In genomic region chr7:110801028-110801427, GRCm38 (mm10) we compare ENCODE assay signal across 8 mouse cellular contexts. TPM values are rescaled to one million over a fixed set of nuclear protein-coding genes. Genes with fewer than 3 reads are reported as not detected.
DNase-seq lines count a peak whose midpoint lies in the region; ATAC-seq and TF ChIP-seq lines count a peak whose summit lies in the region.

No protein-coding gene starts in this region.

- H3K79me2 ChIP-seq in CH12.LX (replicated peaks; ENCODE audit: control insufficient read depth, extremely low read depth, insufficient read depth, poor library complexity, severe bottlenecking) = no peaks in the 10 kb centered on the region

- no peak overlapping the region for H3K4me3 ChIP-seq in CH12.LX (replicated peaks in 1 of 3; ENCODE audit: low read depth in 2 of 3, low read length in 2 of 3, poor library complexity in 1 of 3)
- no peak overlapping the region for H3K4me3 ChIP-seq in bone marrow, adult 2 months (replicated peaks; ENCODE audit: control insufficient read depth, low read depth, low read length)
- no peak overlapping the region for H3K4me3 ChIP-seq in lung, embryonic 16.5 days (ENCODE audit: low read length)

- no peak overlapping the region for H3K9ac ChIP-seq in CH12.LX (ENCODE audit: insufficient read depth, low read depth)
- H3K9ac ChIP-seq in lung, embryonic 16.5 days (ENCODE audit: low read length) = no peak overlapping the region

- H3K4me2 ChIP-seq in CH12.LX (ENCODE audit: insufficient read depth, low read depth, poor library complexity, severe bottlenecking) = no peak overlapping the region
- no peak overlapping the region for H3K4me2 ChIP-seq in lung, embryonic 16.5 days (ENCODE audit: low read depth, low read length)

- TF ChIP-seq POLR2A in CH12.LX (IDR thresholded peaks at IDR 0.05; ENCODE audit: low read depth, low read length) = no peak
- TF ChIP-seq POLR2A in bone marrow, adult 2 months (IDR thresholded peaks at IDR 0.05; ENCODE audit: borderline replicate concordance, control insufficient read depth, low read depth, low read length) = no peak

- no peaks in the 10 kb centered on the region for H3K9me3 ChIP-seq in CH12.LX (replicated peaks; ENCODE audit: low read length)
- H3K9me3 ChIP-seq in lung, embryonic 16.5 days (ENCODE audit: control insufficient read depth, low read length) = no peaks in the 10 kb centered on the region

- TF ChIP-seq EP300 in CH12.LX (IDR thresholded peaks at IDR 0.05; ENCODE audit: low read length) = no peak

- ATAC-seq in erythroblast, adult 5-6 weeks (replicated peaks; ENCODE audit: low FRiP score, poor library complexity, severe bottlenecking) = peak; percentile 73
- ATAC-seq in lung, embryonic 16.5 days (ENCODE audit: low read depth) = peak; percentile 51; the same call in 1 of the 2 replicates

- peak; percentile 97 for TF ChIP-seq CTCF in CH12.LX (conservative IDR thresholded peaks at IDR 0.05 in 1 of 2, IDR thresholded peaks at IDR 0.05 in 1 of 2; ENCODE audit: low read depth in 2 of 2, low read length in 2 of 2)
- peak; percentile 92 for TF ChIP-seq CTCF in bone marrow, adult 2 months (IDR thresholded peaks at IDR 0.05; ENCODE audit: control insufficient read depth, insufficient read depth, low read length)

- peaks cover 18 to 25% of the 10 kb centered on the region in 2 experiments for H3K4me1 ChIP-seq in CH12.LX (ENCODE audit: control insufficient read depth in 1 of 2, insufficient read depth in 2 of 2)
- H3K4me1 ChIP-seq in bone marrow, adult 2 months (ENCODE audit: control insufficient read depth, insufficient read depth, low read length) = peaks cover 8% of the 10 kb centered on the region
- H3K4me1 ChIP-seq in lung, embryonic 16.5 days (replicated peaks; ENCODE audit: control insufficient read depth, insufficient read depth, low read length) = no peaks in the 10 kb centered on the region

- dilution Hi-C loops in CH12.LX (cut with MboI; ENCODE audit: extremely low pct_ligation_motif_present, extremely low pct_unique_long_range_greater_than_20kb, low sequenced_read_pairs) = no loop called here

- intact Hi-C loops in heart, postnatal 10 days (cut with DNase I) = loop anchor here (1.0 to 5.0 kb wide), 4 partner anchors 74 to 514 kb away; no protein-coding TSS in a partner anchor

- peak; percentile 92 for TF ChIP-seq RAD21 in CH12.LX (IDR thresholded peaks at IDR 0.05; ENCODE audit: low read depth, low read length)

- H3K36me3 ChIP-seq in CH12.LX (replicated peaks in 1 of 2; ENCODE audit: control insufficient read depth in 1 of 2, insufficient read depth in 1 of 2, low read length in 1 of 2) = peaks cover 0 to 2% of the 10 kb centered on the region in 2 experiments
- no peaks in the 10 kb centered on the region for H3K36me3 ChIP-seq in lung, embryonic 16.5 days (ENCODE audit: control insufficient read depth, insufficient read depth, low read length)

- 4% methylated on average over 4 of the region's 4 CpGs for WGBS in bone marrow, adult 2 months
- 2% methylated on average over 4 of the region's 4 CpGs for whole genome bisulfite sequencing in lung, embryonic 16.5 days

- H3K27me3 ChIP-seq in CH12.LX (replicated peaks) = peaks cover 1% of the 10 kb centered on the region
- H3K27me3 ChIP-seq in lung, embryonic 16.5 days (ENCODE audit: control insufficient read depth, insufficient read depth, low read depth, low read length) = no peaks in the 10 kb centered on the region

- DNase-seq in CH12.LX (ENCODE audit: extremely low read depth) = peak; percentile 84
- DNase-seq in heart, postnatal 10 days = peak; percentile 85 to 90
- DNase-seq in layer of hippocampus, adult 9-10 months (ENCODE audit: low spot score) = peak; percentile 93
- DNase-seq in ovary, postnatal 14 days (ENCODE audit: low spot score) = peak; percentile 81
- DNase-seq in thymus, postnatal 0 days (ENCODE audit: low spot score) = peak; percentile 77

- H3K27ac ChIP-seq in CH12.LX (ENCODE audit: insufficient read depth, low read depth) = no peak overlapping the region
- no peak overlapping the region for H3K27ac ChIP-seq in bone marrow, adult 2 months (ENCODE audit: control insufficient read depth, insufficient read depth, low read depth, low read length, poor library complexity)
- no peak overlapping the region for H3K27ac ChIP-seq in lung, embryonic 16.5 days (ENCODE audit: low read length)

- in situ Hi-C loops in CH12.LX (cut with MboI; ENCODE audit: low pct_ligation_motif_present, low pct_unique_long_range_greater_than_20kb, low sequenced_read_pairs) = loop anchor here (10.0 kb wide), 1 partner anchor 214 kb away; no protein-coding TSS in a partner anchor

TF ChIP-seq in CH12.LX, 34 proteins besides CTCF, POLR2A, EP300 and RAD21:
- TF ChIP-seq IRF4 (IDR thresholded peaks at IDR 0.05; ENCODE audit: low read depth, low read length) (no peak), SMC3 (IDR thresholded peaks at IDR 0.05; ENCODE audit: low read depth, low read length) (peak; percentile 97), ZC3H11A (IDR thresholded peaks at IDR 0.05; ENCODE audit: low read depth, low read length) (peak; percentile 70)

RNA-seq across cellular contexts. Expression of gene Ampd3, which starts 33.0 kb away (rescaled TPM):
- 0.04 and 0.08 TPM in 2 replicates for total RNA-seq in CH12.LX (2012; rRNA removed)
- total RNA-seq in CH12.LX (2014; rRNA removed) = 0.07 and 0.30 TPM in 2 replicates
- polyA plus RNA-seq in CH12.LX (2012; ENCODE audit: insufficient read length, low read depth) = 0.84 and 1.0 TPM in 2 replicates
- 25.5 and 36.5 TPM in 2 replicates for polyA plus RNA-seq in bone marrow, adult 2 months (2011; ENCODE audit: insufficient read depth, insufficient read length, low replicate concordance, missing spikeins)
- 50.7 and 52.0 TPM in 2 replicates for total RNA-seq in erythroblast, adult 5-6 weeks (2015; ENCODE audit: low replicate concordance)
- total RNA-seq in erythroblast, adult 5-6 weeks (2017; ENCODE audit: low replicate concordance) = 53.8 and 57.6 TPM in 2 replicates
- total RNA-seq in heart, postnatal 10 days (2021) = 10 to 100 TPM; 37.7 to 39.2 TPM
- 2.7 and 3.0 TPM in 2 replicates for polyA plus RNA-seq in lung, embryonic 16.5 days (2015; fragmentation: Nextera tagmentation; extraction: Ambion mirVana)
- 5.6 and 6.2 TPM in 2 replicates for polyA plus RNA-seq in thymus, postnatal 0 days (2015; fragmentation: Nextera tagmentation; extraction: Ambion mirVana)

RNA-seq across cellular contexts. Expression of gene Rnf141, which starts 43.2 kb away (rescaled TPM):
- total RNA-seq in CH12.LX (2012; rRNA removed) = 17.1 and 18.1 TPM in 2 replicates
- total RNA-seq in CH12.LX (2014; rRNA removed) = 21.5 and 31.5 TPM in 2 replicates
- 16.1 and 18.3 TPM in 2 replicates for polyA plus RNA-seq in CH12.LX (2012; ENCODE audit: insufficient read length, low read depth)
- 24.6 and 29.9 TPM in 2 replicates for polyA plus RNA-seq in bone marrow, adult 2 months (2011; ENCODE audit: insufficient read depth, insufficient read length, low replicate concordance, missing spikeins)
- total RNA-seq in erythroblast, adult 5-6 weeks (2015; ENCODE audit: low replicate concordance) = 11.0 and 17.8 TPM in 2 replicates
- total RNA-seq in erythroblast, adult 5-6 weeks (2017; ENCODE audit: low replicate concordance) = 12.3 and 14.7 TPM in 2 replicates
- total RNA-seq in heart, postnatal 10 days (2021) = 10 to 100 TPM; 50.4 to 51.2 TPM
- 37.5 and 37.7 TPM in 2 replicates for polyA plus RNA-seq in lung, embryonic 16.5 days (2015; fragmentation: Nextera tagmentation; extraction: Ambion mirVana)
- 13.1 and 13.9 TPM in 2 replicates for polyA plus RNA-seq in thymus, postnatal 0 days (2015; fragmentation: Nextera tagmentation; extraction: Ambion mirVana)
